Mouse (Mus musculus): ENCODE data around the gene Slk. TPM values are rescaled to one million over a fixed set of nuclear protein-coding genes. Genes with fewer than 3 reads are reported as not detected.

Slk gene
- polyA plus RNA-seq, 1 experiment: 6.1 TPM

- Histone ChIP-seq H3K27me3 (ENCODE audit: control insufficient read depth, insufficient read depth, low read length) (no peaks in the 10 kb centered on the region), H3K4me3 (ENCODE audit: control insufficient read depth, low read depth, low read length) (no peak overlapping the region), H3K36me3 (ENCODE audit: control insufficient read depth, insufficient read depth, low read length) (no peaks in the 10 kb centered on the region), H3K4me1 (ENCODE audit: control insufficient read depth, insufficient read depth, low read length) (peaks cover 7% of the 10 kb centered on the region), H3K27ac (ENCODE audit: control insufficient read depth, insufficient read depth, low read depth, low read length) (no peak overlapping the region)
- TF ChIP-seq CTCF (IDR thresholded peaks at IDR 0.05; ENCODE audit: control insufficient read depth, insufficient read depth, insufficient replicate concordance, low read depth, low read length): no peak
- TF ChIP-seq POLR2A (IDR thresholded peaks at IDR 0.05; ENCODE audit: control insufficient read depth, low read depth, low read length): no peak
Observed at GRCm38 (mm10) chr19:47538801-47539200, 40.7 kb upstream of the Slk start.

- Histone ChIP-seq H3K4me1 (ENCODE audit: control insufficient read depth, insufficient read depth, low read length) (peaks cover 2% of the 10 kb centered on the region; the same call in 1 of the 2 replicates), H3K36me3 (ENCODE audit: control insufficient read depth, insufficient read depth, low read length) (no peaks in the 10 kb centered on the region)
Observed at GRCm38 (mm10) chr19:47542441-47542840, 37.0 kb upstream of the Slk start.

GRCm38 (mm10) chr19:47545055-47545454 lies 34.4 kb upstream of the Slk start:
- Histone ChIP-seq H3K4me3 (ENCODE audit: control insufficient read depth, low read depth, low read length) (no peak overlapping the region; the same call in 1 of the 2 replicates), H3K4me1 (ENCODE audit: control insufficient read depth, insufficient read depth, low read length) (no peaks in the 10 kb centered on the region), H3K36me3 (ENCODE audit: control insufficient read depth, insufficient read depth, low read length) (no peaks in the 10 kb centered on the region), H3K27me3 (ENCODE audit: control insufficient read depth, insufficient read depth, low read length) (no peaks in the 10 kb centered on the region), H3K27ac (ENCODE audit: control insufficient read depth, insufficient read depth, low read depth, low read length) (no peak overlapping the region)
- TF ChIP-seq POLR2A (IDR thresholded peaks at IDR 0.05; ENCODE audit: control insufficient read depth, low read depth, low read length) (no peak), CTCF (IDR thresholded peaks at IDR 0.05; ENCODE audit: control insufficient read depth, insufficient read depth, insufficient replicate concordance, low read depth, low read length) (no peak)

More at GRCm38 (mm10) chr19:47542441-47542840, 37.0 kb upstream of the Slk start:
- no peak overlapping the region for H3K4me3 ChIP-seq (ENCODE audit: control insufficient read depth, low read depth, low read length)
- no peaks in the 10 kb centered on the region for H3K27me3 ChIP-seq (ENCODE audit: control insufficient read depth, insufficient read depth, low read length)
- no peak overlapping the region for H3K27ac ChIP-seq (ENCODE audit: control insufficient read depth, insufficient read depth, low read depth, low read length)
- TF ChIP-seq POLR2A (IDR thresholded peaks at IDR 0.05; ENCODE audit: control insufficient read depth, low read depth, low read length) (no peak), CTCF (IDR thresholded peaks at IDR 0.05; ENCODE audit: control insufficient read depth, insufficient read depth, insufficient replicate concordance, low read depth, low read length) (no peak)

- no peaks in the 10 kb centered on the region for H3K27me3 ChIP-seq (ENCODE audit: control insufficient read depth, insufficient read depth, low read length)
- no peak overlapping the region for H3K27ac ChIP-seq (ENCODE audit: control insufficient read depth, insufficient read depth, low read depth, low read length)
- no peak for TF ChIP-seq CTCF (IDR thresholded peaks at IDR 0.05; ENCODE audit: control insufficient read depth, insufficient read depth, insufficient replicate concordance, low read depth, low read length)
- no peak for TF ChIP-seq POLR2A (IDR thresholded peaks at IDR 0.05; ENCODE audit: control insufficient read depth, low read depth, low read length)
- no peaks in the 10 kb centered on the region for H3K4me1 ChIP-seq (ENCODE audit: control insufficient read depth, insufficient read depth, low read length)
- no peaks in the 10 kb centered on the region for H3K36me3 ChIP-seq (ENCODE audit: control insufficient read depth, insufficient read depth, low read length)
- H3K4me3 ChIP-seq (ENCODE audit: control insufficient read depth, low read depth, low read length): peak overlapping the region; percentile 32; the same call in 1 of the 2 replicates
Observed at GRCm38 (mm10) chr19:47545528-47545927, 34.0 kb upstream of the Slk start.

- Histone ChIP-seq H3K4me1 (ENCODE audit: control insufficient read depth, insufficient read depth, low read length) (no peaks in the 10 kb centered on the region), H3K27me3 (ENCODE audit: control insufficient read depth, insufficient read depth, low read length) (no peaks in the 10 kb centered on the region), H3K36me3 (ENCODE audit: control insufficient read depth, insufficient read depth, low read length) (no peaks in the 10 kb centered on the region), H3K4me3 (ENCODE audit: control insufficient read depth, low read depth, low read length) (no peak overlapping the region), H3K27ac (ENCODE audit: control insufficient read depth, insufficient read depth, low read depth, low read length) (no peak overlapping the region)
- no peak for TF ChIP-seq POLR2A (IDR thresholded peaks at IDR 0.05; ENCODE audit: control insufficient read depth, low read depth, low read length)
- no peak for TF ChIP-seq CTCF (IDR thresholded peaks at IDR 0.05; ENCODE audit: control insufficient read depth, insufficient read depth, insufficient replicate concordance, low read depth, low read length)
Observed at GRCm38 (mm10) chr19:47548432-47549076, 30.9 kb upstream of the Slk start.

- H3K36me3 ChIP-seq (ENCODE audit: control insufficient read depth, insufficient read depth, low read length): no peaks in the 10 kb centered on the region
- H3K27ac ChIP-seq (ENCODE audit: control insufficient read depth, insufficient read depth, low read depth, low read length): no peak overlapping the region
- no peak overlapping the region for H3K4me3 ChIP-seq (ENCODE audit: control insufficient read depth, low read depth, low read length)
- no peaks in the 10 kb centered on the region for H3K27me3 ChIP-seq (ENCODE audit: control insufficient read depth, insufficient read depth, low read length)
- TF ChIP-seq CTCF (IDR thresholded peaks at IDR 0.05; ENCODE audit: control insufficient read depth, insufficient read depth, insufficient replicate concordance, low read depth, low read length) (no peak), POLR2A (IDR thresholded peaks at IDR 0.05; ENCODE audit: control insufficient read depth, low read depth, low read length) (no peak)
- no peaks in the 10 kb centered on the region for H3K4me1 ChIP-seq (ENCODE audit: control insufficient read depth, insufficient read depth, low read length)
Observed at GRCm38 (mm10) chr19:47549174-47549573, 30.3 kb upstream of the Slk start.

DNA sequence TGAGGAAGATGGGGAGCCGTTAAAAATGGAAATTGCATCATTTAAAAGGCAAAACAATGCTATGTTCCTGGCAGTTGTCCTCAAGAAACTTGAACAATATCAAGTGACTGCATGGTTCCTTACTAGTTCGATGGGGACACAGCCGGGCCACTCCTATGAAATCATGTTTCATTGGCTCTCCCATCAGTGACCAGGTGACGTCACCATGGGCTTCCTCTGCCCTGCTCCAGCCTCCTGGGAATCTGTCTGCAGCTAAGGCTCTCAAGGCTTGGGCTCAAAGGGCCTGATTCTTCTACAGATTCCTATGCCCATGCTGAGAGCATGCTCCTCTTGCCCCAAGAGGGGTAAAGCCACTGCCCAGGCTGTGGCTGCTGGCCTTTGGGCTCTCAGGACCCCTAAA lies 29.9 kb upstream of the Slk start:
- Histone ChIP-seq H3K36me3 (ENCODE audit: control insufficient read depth, insufficient read depth, low read length) (no peaks in the 10 kb centered on the region), H3K27ac (ENCODE audit: control insufficient read depth, insufficient read depth, low read depth, low read length) (no peak overlapping the region), H3K27me3 (ENCODE audit: control insufficient read depth, insufficient read depth, low read length) (no peaks in the 10 kb centered on the region), H3K4me3 (ENCODE audit: control insufficient read depth, low read depth, low read length) (no peak overlapping the region), H3K4me1 (ENCODE audit: control insufficient read depth, insufficient read depth, low read length) (no peaks in the 10 kb centered on the region)
- no peak for TF ChIP-seq CTCF (IDR thresholded peaks at IDR 0.05; ENCODE audit: control insufficient read depth, insufficient read depth, insufficient replicate concordance, low read depth, low read length)
- TF ChIP-seq POLR2A (IDR thresholded peaks at IDR 0.05; ENCODE audit: control insufficient read depth, low read depth, low read length): no peak

All from testis, adult 2 months (tissue).